Mouse (Mus musculus) erythroid progenitor cell, adult 5-6 weeks (primary cell): ENCODE data around the gene Diaph3. TPM values are rescaled to one million over a fixed set of nuclear protein-coding genes. Genes with fewer than 3 reads are reported as not detected.

Source experiments
- ATAC-seq: replicated peaks from 2 replicates; pipeline ENCODE4 v1.8.0; 2016; ENCODE audit warnings: moderate number of reproducible peaks, mild to moderate bottlenecking, moderate TSS enrichment, inconsistent platforms; ENCODE audit not compliant: poor library complexity, low FRiP score, severe bottlenecking
- total RNA-seq, 2 experiments: library from RNA; stranded (forward) in 1 of 2; stranded (reverse) in 1 of 2; fragments of 150-400 nt in 1 of 2; fragments of 186-747, 209-891 nt in 1 of 2; gene quantifications; 2 replicates each; pipeline versions ENCODE4 v1.2.3 to v1.2.4; 2015 to 2017; ENCODE audit warnings: low replicate concordance in 2 of 2

The Diaph3 gene
- 315 and 370 TPM in 2 replicates for total RNA-seq (2015; ENCODE audit: low replicate concordance)
- 483 and 621 TPM in 2 replicates for total RNA-seq (2017; ENCODE audit: low replicate concordance)

DNA sequence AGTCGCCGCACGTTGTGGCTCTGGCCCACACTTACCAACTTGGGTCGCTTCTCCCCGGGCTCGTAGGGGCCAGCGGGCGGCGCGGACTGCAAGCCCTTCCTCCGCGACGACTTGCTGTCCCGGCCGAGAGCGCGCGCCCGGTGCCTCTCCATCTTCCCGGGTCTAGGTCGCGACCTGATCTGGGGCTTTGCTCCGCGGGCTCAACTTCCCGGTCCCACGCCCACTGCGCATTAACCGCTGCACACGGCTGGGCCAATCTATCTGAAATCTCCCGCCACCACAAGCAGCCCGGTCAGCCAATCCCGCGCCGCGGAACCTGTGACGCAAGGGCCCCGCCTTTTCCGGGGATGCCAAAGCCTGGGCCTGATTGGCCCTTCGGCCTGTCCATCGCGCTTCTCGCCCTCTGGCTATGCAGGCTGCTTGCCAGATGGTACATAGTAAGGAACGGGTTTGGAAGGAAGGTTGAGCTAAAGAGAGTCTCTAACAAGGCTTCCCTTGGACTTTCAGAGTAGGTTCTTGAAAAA lies at the start of gene Diaph3:
Gene Diaph3, minus strand, starts transcription at position 273 of the 524 bp plus-strand sequence.
- peak; percentile 98 for ATAC-seq

DNA sequence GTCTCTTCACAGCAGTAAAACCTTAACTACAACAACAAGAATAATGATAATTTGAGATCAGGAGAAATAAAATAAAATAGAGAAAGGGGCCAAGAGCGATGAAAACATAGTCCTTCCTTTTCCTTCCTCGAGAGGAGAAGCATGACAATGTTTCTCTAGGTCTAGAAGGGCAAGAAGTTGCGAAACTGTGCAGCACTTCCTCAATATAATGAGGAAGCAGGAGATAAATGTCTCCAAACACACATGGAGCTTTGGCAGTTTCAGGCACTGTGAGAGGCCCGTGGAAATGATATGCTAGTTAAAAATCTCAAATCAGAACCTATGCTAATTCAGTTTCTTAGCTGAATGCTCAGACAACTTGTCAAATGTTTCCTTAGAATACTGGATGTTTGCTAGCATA lies 49.6 kb upstream of the Diaph3 start:
- ATAC-seq, result no peak

DNA sequence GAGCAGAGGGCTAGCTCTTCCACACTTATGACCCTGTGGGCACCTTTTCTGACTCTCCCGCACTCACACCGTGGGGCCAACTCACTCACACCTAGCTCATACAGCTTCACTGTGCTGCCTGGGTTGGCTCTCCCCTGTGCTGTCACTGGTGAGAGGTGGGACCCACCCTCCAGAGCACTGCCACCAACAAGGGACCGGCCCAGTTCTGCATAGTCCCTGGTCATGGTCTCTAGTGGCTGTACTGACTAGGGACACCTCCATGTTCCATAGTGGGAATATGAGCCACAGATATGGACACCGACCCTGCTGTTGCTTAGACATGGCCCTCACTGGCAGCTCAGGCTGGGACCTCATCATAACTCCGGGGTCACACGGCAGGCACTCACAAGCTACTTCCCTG lies 30.5 kb upstream of the Diaph3 start:
- ATAC-seq, result no peak

DNA sequence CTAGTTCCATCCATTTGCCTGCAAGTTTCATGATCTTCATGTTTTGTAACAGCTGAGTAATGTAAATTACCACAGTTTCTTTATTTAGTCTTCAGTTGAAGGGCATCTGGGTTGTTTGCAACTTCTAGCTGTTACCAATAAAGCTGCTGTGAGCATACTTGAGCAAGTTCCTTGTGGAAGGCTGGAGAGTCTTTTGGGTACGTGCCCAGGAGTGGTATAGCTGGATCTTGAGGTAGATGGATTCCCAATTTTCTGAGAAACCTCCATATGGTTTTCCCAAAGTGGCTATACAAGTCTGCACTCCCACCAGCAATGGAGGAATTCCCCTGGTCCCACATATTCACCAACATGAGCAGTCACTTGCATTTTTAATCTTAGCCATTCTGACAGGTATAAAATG lies 28.1 kb upstream of the Diaph3 start:
- no peak for ATAC-seq

DNA sequence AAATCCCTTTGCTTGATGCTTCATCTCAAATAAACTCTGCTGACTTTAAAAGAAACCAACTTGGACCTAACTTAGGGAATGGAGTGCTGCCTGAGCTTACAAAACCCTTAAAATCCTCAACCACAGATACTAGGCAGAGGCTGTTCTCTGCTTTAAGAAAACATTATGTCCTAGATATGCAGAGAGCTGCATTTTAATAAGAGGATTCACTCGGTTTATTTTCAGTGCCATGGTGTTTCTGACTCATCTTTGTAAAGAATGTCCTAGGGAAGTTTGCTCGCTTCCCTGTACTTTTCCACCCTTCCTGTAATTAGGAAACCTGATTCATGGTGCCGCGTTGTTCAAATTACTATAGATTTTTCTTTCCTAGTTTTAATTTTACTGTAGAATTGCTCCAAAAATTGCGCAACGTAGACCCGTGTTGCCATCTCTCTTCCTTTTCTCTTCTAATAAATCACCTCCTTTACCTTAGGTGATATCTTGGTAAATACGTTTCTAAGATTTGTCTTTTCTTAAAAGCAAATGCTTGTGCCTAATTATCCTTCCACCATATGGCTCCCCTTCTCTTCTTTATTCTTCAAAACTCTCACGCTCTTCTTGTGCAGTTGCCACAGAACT lies 14.7 kb upstream of the Diaph3 start:
- no peak for ATAC-seq

DNA sequence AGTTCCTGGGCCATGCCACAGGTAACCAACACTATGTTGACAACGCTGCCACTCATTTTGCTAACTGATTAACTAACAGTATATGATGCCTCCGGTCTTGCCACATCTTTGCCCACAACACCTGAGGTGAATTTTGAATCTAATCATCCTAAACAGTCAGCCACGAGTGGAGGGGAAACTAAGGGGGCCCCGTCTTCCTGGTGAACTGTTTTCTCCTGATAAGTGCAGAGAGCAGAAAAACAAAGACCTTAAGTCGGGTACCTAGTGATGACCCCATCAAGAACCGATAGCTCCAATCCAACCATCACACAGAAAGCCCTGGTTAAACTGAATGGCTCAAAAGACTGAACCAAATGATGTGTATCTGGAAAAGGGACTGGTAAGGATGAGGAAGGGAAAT lies 8.6 kb upstream of the Diaph3 start:
- ATAC-seq, result no peak

DNA sequence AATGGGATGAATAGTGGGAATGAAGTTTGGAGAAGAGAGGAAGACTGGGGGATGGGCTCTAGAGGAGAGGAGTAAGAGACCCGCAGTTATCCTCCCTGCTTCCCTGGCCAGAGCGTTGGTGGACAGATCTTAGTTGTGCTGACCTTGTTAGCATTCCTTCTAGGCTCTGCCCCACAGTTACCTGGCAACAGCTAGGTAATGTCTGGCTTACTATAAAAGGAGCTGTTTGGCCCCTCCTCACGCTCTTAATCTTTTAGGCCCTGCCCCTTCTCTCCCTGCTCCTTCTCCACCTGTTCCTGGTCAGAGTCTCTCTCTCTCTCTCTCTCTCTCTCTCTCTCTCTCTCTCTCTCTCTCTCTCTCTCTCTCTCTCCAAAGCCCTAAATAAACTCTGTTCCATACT lies 5.7 kb upstream of the Diaph3 start:
- ATAC-seq, result no peak

DNA sequence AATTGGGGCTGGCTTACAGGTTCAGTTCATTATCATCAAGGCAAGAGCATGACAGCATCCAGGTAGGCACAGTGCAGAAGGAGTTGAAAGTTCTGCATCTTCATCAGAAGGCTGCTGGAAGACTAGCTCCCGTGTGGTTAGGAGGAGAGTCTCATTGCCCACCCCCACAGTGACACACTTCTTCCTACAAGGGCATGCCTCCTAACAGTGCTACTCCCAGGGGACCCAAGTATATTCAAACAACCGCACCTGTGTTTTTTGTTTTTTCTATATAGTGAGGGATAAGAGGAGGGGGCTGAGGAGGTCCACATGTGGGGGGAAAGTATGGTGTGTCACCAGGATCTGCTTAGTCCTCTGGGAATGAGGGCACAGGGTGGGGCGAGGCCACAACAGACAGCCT lies 4.3 kb upstream of the Diaph3 start:
- no peak for ATAC-seq

DNA sequence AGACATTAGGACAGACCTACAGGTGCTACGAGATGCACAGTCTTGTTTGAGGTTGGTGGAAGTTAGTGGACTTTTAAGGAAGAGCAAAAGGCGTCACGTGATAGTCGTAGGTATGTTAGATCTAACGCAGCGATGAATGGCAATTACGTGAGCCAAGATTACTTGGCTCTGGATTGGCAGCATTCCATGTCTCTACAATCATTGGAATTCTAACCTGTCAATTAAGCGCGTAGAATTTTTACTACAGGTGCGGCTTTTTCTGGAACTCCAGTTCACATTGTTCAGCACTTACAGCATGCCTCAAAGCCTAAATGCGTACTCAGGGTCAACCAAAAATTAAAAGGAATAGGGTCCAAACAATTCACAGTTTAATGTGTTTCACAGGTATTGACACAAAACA lies 742 bp upstream of the Diaph3 start:
- ATAC-seq, result no peak

DNA sequence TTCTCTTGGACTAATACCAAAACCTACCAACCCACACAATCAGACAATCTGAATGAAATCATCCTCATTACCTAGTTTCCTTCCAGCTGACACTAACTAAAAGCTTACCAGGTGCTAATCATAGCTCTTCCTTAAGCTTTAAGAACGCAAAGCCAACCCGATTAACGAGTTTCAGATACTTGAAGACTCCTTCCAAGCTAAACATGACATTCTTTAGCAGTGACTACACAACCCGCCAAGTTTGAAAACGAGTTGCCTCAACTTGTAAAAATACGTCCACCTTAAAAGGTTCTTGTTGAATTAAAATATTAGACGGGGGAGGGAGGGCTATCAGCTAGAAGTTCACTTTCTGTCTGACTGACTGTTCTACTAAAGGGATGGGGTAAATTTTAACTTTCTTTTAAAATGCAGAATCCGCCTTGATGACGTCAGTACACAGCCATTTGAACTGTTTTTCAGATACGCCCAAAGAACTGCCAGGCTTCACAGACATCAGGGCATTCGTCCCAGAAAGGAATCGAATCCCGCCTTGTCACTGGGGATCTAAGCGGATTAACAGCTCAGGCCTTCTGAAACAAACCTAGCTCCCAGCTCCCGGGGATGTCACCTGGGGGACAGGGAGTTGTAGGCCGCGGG lies 590 bp downstream of the Diaph3 start:
- peak; percentile 68 for ATAC-seq

DNA sequence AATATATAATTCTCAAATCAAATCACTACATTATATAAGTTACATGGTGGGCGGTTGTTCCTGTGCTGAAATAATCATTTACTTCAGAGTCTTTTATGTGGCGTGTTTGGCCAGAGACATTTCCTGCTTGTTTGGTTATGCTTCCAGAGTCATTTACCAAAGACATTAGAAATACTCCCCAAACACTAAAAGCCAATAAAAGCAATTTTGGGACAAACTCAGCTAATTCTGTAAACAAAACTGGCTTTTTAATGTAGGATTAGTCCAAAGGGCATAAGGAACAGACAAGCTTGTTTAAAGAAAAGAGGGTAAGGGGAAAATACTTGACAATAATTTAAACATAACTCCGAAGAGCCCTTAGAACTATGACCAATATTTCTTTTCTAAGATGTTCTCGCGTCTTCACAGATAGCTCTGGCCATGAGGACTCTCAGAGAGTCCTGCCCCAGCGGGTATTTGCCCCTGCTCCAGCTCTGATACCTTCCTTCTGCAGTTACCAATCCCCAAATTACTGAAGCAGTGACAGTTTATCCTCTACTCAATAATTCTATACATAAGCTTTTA lies 14.9 kb downstream of the Diaph3 start:
- no peak for ATAC-seq

DNA sequence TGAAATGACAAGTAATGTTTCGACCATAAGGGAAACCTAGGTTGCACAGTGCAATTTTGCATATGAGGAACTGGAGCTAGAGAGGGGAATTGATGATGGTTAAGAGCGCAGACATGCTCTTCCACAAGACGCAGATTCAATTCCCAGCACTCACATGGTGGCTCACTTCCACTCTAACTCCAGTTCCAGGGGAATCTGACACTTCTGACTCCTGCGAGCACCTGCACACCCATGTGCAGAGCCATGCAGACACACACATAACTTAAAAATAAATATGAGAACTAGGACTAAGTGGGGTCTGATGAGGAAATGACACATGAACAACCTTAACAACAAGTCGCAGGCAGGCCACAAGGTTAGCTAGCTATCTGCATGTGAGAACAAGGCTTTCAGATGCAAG lies 15.5 kb downstream of the Diaph3 start:
- no peak for ATAC-seq

DNA sequence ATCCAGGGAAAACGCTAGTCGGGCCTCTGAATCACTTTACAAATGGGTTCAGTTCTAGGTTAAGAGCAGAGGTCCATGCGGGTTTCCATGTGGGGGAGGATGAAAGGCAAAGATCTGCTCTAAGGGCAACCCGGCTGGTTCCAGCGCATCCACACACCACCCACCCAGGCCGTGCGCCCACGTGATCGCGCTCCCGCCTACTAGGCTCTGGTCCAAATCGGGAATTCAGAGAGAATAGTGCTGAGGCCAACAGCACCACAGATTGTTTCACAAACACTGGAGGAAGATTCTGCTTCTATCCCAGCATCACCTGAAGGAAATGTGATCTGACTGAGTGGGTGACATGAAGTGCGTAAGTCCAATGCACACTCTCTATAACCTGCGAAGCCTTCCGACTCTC lies 17.9 kb downstream of the Diaph3 start:
- ATAC-seq, result no peak

DNA sequence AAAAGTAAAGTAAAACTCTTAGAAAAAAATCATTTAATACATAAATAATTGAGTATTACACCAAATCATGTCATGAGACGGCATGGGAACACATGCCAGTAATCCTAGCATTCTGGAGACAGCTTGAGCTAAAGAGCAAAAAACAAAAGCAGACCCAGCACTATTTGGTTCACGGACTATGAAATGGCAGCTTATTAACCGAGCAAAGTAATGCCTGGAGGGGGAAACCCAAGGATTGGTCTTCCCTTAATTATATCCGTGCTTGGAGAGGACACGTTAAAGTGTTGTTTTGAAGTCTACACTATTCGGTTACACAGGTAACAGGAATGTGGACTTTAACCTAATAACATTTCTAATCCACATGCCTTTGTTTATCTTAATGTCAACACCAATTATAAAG lies 19.2 kb downstream of the Diaph3 start:
- ATAC-seq, result no peak

DNA sequence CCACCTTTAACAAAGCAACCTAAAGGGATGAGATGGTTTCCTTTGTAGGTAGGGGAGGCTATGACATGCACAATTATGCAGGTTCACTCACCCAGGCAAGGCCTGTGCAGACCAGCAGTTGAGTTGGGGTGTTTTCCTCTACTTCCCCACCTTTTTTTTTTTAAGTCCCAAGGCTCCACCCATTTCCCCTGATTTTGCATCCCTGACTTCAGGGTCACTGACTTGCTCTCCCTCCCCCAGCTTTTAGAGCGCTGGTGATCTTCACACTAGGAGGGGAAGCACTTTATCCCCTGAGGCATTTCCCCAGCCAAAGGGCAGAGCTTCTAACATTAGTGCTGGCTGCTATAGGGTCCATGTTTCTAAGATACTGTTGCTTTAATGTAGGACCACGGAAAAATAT lies 30.4 kb downstream of the Diaph3 start:
- ATAC-seq, result no peak

DNA sequence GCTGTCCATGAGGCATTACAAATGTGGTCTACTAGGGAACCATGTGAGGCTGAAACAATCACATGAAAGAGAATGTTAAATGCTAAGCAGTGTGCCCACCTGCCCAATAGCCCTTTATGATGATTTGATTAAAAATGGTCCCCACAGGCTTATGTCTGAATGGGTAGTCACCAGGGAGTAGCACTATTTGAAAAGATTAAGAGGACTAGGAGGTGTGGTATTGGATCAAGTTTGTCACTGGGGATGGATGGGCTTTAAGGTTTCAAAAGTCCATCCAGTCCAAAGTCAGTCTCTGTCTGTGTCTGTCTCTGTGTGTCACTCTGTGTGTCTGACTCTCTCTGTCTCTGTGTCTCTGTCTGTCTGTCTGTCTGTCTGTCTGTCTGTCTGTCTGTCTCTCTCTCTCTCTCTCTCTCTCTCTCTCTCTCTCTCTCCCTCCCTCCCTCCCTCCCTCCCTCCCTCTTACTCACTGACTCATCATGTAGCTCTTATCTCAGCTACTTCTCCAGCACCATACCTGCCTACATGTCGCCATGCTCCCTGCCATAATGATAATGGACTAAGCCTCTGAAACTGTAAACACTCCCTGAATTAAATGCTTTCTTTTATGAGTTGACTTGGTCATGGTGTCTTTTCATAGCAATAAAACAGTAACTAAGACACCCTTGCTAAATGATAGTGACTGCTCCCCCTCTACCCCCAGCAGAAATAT lies 41.5 kb downstream of the Diaph3 start:
- peak; percentile 74; the same call in 1 of the 2 replicates for ATAC-seq

DNA sequence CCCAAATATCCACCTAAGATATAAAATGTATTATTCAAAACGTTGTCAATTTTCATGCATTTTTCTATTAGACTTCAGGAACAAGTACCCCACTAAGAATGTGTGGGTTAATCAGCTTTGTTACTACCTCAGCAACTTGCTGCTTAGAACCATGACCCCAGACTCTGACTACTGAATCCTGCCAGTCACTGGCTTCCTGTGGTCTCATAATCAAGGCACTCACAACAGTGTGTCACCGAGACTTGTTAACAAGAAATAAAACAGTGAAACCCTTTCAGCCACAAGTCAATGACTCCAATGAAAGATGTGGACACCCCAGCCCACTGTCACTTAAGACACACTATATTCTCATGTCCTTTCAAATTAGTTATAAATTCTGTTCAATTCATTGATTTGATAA lies 42.9 kb downstream of the Diaph3 start:
- ATAC-seq, result no peak

DNA sequence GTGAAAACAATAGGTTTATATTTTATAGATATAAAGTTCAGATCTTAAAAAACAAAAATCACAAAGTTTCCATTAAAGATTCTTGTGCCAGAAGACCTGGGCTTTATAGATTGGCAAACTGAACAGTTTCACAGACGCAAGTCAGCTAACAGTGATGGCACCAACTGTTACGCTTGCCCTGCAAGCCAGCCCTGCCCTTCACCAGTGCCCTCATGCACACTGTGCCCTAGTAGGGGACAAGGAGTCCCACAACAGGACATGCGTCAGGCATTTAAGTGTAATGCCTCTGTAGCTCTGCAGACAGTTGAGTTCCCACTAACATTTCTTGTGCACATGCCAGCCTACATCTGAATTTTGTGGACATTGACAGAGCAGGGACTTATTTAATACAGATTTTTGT lies 49.5 kb downstream of the Diaph3 start:
- no peak for ATAC-seq

DNA sequence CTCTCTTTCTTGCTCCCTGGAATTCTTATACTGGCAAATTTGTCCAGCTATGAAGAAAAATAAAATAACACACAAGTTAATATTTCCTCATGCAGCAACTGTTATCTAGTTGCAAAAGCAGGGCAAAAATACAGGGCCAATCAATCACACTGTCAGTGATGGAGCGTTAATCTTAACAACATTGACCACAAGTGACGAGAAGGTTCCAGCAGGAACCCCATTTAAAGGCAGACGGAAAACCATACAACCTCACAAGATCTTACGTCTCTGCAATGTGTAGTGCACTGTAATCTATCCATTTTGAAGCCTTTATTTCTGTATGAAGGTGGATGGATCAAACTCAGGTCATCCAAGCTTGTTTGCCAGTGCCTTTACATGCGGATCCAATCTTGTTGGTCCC lies 49.9 kb downstream of the Diaph3 start:
- no peak for ATAC-seq

DNA sequence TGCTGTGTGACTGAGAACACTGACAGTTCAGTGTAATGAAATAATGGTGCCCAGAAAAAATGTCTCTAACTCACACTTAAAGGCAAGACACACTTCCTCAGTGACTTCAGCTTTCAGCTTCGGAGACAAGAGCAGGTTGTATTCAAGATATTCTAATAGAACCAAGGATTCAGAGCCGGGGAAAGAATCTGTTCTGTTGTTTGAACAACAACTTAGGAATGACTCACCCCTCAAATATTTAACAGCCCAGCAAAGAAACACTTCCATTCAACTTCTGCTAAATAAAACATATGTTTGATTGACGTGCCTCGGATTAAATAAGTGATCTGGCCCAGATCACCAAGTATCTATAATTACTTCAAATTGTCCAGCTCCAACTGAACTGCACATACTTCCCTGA lies 52.1 kb downstream of the Diaph3 start:
- ATAC-seq, result no peak

DNA sequence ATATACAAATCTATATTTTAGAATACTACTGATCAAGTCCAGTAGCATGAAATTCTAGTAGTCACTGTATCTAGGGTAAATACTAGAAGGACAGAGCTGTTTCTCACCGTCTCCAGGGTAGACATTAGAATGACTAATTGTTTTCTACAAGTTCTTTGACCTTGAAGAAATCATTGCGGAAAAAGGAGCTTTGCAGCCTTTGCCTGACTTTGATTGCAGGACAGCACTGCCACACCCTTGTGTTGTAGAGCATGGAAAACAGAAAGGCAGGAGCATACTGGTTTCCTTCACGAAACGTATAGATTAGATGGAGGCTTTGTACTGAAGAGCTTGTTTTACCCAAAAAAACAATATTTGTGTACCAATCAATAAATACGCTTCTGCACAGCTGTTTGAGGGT lies 52.6 kb downstream of the Diaph3 start:
- ATAC-seq, result no peak
